Mouse (Mus musculus) heart, embryonic 12.5 days (tissue): ENCODE results near the gene Notch2. TPM values are rescaled to one million over a fixed set of nuclear protein-coding genes. Genes with fewer than 3 reads are reported as not detected.

ENCODE experiments used
- ATAC-seq: fragments of 200-750 bp; cut with Nextera tagmentation; 2 replicates; pipeline ENCODE4 v1.8.0; 2017; ENCODE audit warnings: moderate TSS enrichment, moderate library complexity; ENCODE audit not compliant: insufficient number of reproducible peaks, low FRiP score
- H3K27ac ChIP-seq: fragments of 300-500 bp; sonication (generic); 2 replicates; pipeline ENCODE4 v1.5.1; 2016; ENCODE audit warnings: mild to moderate bottlenecking, moderate library complexity; ENCODE audit not compliant: poor library complexity, severe bottlenecking
- H3K27me3 ChIP-seq: fragments of 300-500 bp; sonication (generic); replicated peaks from 2 replicates; pipeline ENCODE4 v1.6.1; 2016; ENCODE audit warnings: mild to moderate bottlenecking, moderate library complexity
- H3K36me3 ChIP-seq: fragments of 300-500 bp; sonication (generic); 2 replicates; pipeline ENCODE4 v1.6.1; 2016; ENCODE audit warnings: mild to moderate bottlenecking, moderate library complexity
- H3K4me1 ChIP-seq: fragments of 300-500 bp; sonication (generic); replicated peaks from 2 replicates; pipeline ENCODE4 v1.6.1; 2016; ENCODE audit warnings: mild to moderate bottlenecking
- H3K4me2 ChIP-seq: fragments of 300-500 bp; sonication (generic); 2 replicates; pipeline ENCODE4 v1.6.1; 2016; ENCODE audit warnings: mild to moderate bottlenecking, moderate library complexity
- H3K4me3 ChIP-seq: fragments of 300-500 bp; sonication (generic); 2 replicates; pipeline ENCODE4 v1.5.1; 2016; ENCODE audit warnings: mild to moderate bottlenecking
- H3K9ac ChIP-seq: fragments of 300-500 bp; sonication (generic); 2 replicates; pipeline ENCODE4 v1.6.1; 2016; ENCODE audit warnings: mild to moderate bottlenecking, moderate library complexity
- H3K9me3 ChIP-seq: fragments of 300-500 bp; sonication (generic); replicated peaks from 2 replicates; pipeline ENCODE4 v1.6.1; 2016; ENCODE audit warnings: mild to moderate bottlenecking, moderate library complexity
- WGBS: fragments of 180-500 bp; shearing (Covaris S2); methylation state at CpG from one replicate; pipeline ENCODE4 v1.1.7; 2016; 5-methylcytosine and 5-hydroxymethylcytosine counted together
- polyA plus RNA-seq: library from polyadenylated mRNA; unstranded; fragments of >200 nt; fragmentation: Nextera tagmentation; extraction: Ambion mirVana; gene quantifications from 2 replicates; pipeline ENCODE4 v1.2.1, GENCODE M21; 2016

The Notch2 gene
- polyA plus RNA-seq, 1 experiment from 2014 or later, result 16.7 TPM

GRCm38 (mm10) chr3:97993920-97994545 is 19.3 kb upstream of the Notch2 start:
- WGBS, result 82% methylated on average over 3 of the region's 3 CpGs

GRCm38 (mm10) chr3:97994818-97995217 is 18.5 kb upstream of the Notch2 start:
- no peak overlapping the region for H3K27ac ChIP-seq

More at GRCm38 (mm10) chr3:97993920-97994545, 19.3 kb upstream of the Notch2 start:
- Histone ChIP-seq H3K9me3 (peaks cover 4% of the 10 kb centered on the region; the same call in 1 of the 2 replicates), H3K36me3 (no peaks in the 10 kb centered on the region), H3K27me3 (no peaks in the 10 kb centered on the region; the same call in 1 of the 2 replicates), H3K4me1 (no peaks in the 10 kb centered on the region), H3K4me2 (no peak overlapping the region), H3K27ac (no peak overlapping the region), H3K9ac (no peak overlapping the region), H3K4me3 (no peak overlapping the region)
- ATAC-seq, result no peak

GRCm38 (mm10) chr3:97998349-97998748 is 15.0 kb upstream of the Notch2 start:
- WGBS, result 60% methylated on average over 4 of the region's 4 CpGs
- Histone ChIP-seq H3K27me3 (no peaks in the 10 kb centered on the region; the same call in 1 of the 2 replicates), H3K9me3 (no peaks in the 10 kb centered on the region), H3K4me2 (no peak overlapping the region), H3K4me3 (no peak overlapping the region), H3K27ac (no peak overlapping the region), H3K36me3 (no peaks in the 10 kb centered on the region), H3K9ac (no peak overlapping the region), H3K4me1 (no peaks in the 10 kb centered on the region; the same call in 1 of the 2 replicates)
- no peak for ATAC-seq

More at GRCm38 (mm10) chr3:97994818-97995217, 18.5 kb upstream of the Notch2 start:
- no peaks in the 10 kb centered on the region for H3K36me3 ChIP-seq
- no peak overlapping the region for H3K9ac ChIP-seq
- ATAC-seq, result no peak
- no peaks in the 10 kb centered on the region for H3K4me1 ChIP-seq
- H3K9me3 ChIP-seq, result peaks cover 4% of the 10 kb centered on the region; the same call in 1 of the 2 replicates
- no peak overlapping the region for H3K4me3 ChIP-seq
- WGBS, result 91% methylated on average over 5 of the region's 5 CpGs
- H3K4me2 ChIP-seq, result no peak overlapping the region
- H3K27me3 ChIP-seq, result no peaks in the 10 kb centered on the region; the same call in 1 of the 2 replicates

GRCm38 (mm10) chr3:98003558-98003957 is 9.8 kb upstream of the Notch2 start:
- H3K4me2 ChIP-seq, result no peak overlapping the region
- no peak overlapping the region for H3K9ac ChIP-seq
- H3K4me3 ChIP-seq, result no peak overlapping the region
- no peaks in the 10 kb centered on the region for H3K36me3 ChIP-seq
- 23% methylated on average over 4 of the region's 4 CpGs for WGBS
- no peak for ATAC-seq
- H3K27me3 ChIP-seq, result no peaks in the 10 kb centered on the region
- H3K9me3 ChIP-seq, result no peaks in the 10 kb centered on the region
- no peak overlapping the region for H3K27ac ChIP-seq
- no peaks in the 10 kb centered on the region; the same call in 1 of the 2 replicates for H3K4me1 ChIP-seq

GRCm38 (mm10) chr3:98004231-98004630 is 9.1 kb upstream of the Notch2 start:
- Histone ChIP-seq H3K4me2 (no peak overlapping the region), H3K4me3 (no peak overlapping the region), H3K4me1 (no peaks in the 10 kb centered on the region; the same call in 1 of the 2 replicates), H3K9me3 (no peaks in the 10 kb centered on the region), H3K27me3 (0 out of 2 replicates have a peak, but pooled peaks cover 2% of the 10 kb centered on the region), H3K9ac (no peak overlapping the region), H3K27ac (no peak overlapping the region), H3K36me3 (no peaks in the 10 kb centered on the region)
- 39% methylated on average over 3 of the region's 3 CpGs for WGBS
- ATAC-seq, result no peak

- WGBS, result 70% methylated on average over 5 of the region's 5 CpGs
- Histone ChIP-seq H3K4me1 (no peaks in the 10 kb centered on the region; the same call in 1 of the 2 replicates), H3K4me3 (no peak overlapping the region), H3K27me3 (peaks cover 3% of the 10 kb centered on the region; the same call in 1 of the 2 replicates), H3K4me2 (no peak overlapping the region), H3K36me3 (no peaks in the 10 kb centered on the region), H3K27ac (no peak overlapping the region), H3K9ac (no peak overlapping the region), H3K9me3 (no peaks in the 10 kb centered on the region)
- no peak for ATAC-seq
Measured at GRCm38 (mm10) chr3:98005306-98005705, 8.0 kb upstream of the Notch2 start.

GRCm38 (mm10) chr3:98006046-98006691 is 7.2 kb upstream of the Notch2 start:
- 84% methylated on average over 8 of the region's 8 CpGs for WGBS
- Histone ChIP-seq H3K9ac (no peak overlapping the region), H3K4me2 (no peak overlapping the region), H3K4me3 (no peak overlapping the region), H3K9me3 (no peaks in the 10 kb centered on the region), H3K4me1 (no peaks in the 10 kb centered on the region), H3K27me3 (peaks cover 3% of the 10 kb centered on the region; the same call in 1 of the 2 replicates), H3K36me3 (no peaks in the 10 kb centered on the region), H3K27ac (no peak overlapping the region)
- no peak for ATAC-seq

GRCm38 (mm10) chr3:98006973-98007372 is 6.4 kb upstream of the Notch2 start:
- H3K4me1 ChIP-seq, result no peaks in the 10 kb centered on the region
- WGBS, result 82% methylated on average over 5 of the region's 5 CpGs
- no peaks in the 10 kb centered on the region for H3K9me3 ChIP-seq
- H3K4me3 ChIP-seq, result no peak overlapping the region
- no peak overlapping the region for H3K9ac ChIP-seq
- H3K27ac ChIP-seq, result no peak overlapping the region
- ATAC-seq, result no peak
- H3K27me3 ChIP-seq, result peaks cover 3% of the 10 kb centered on the region; the same call in 1 of the 2 replicates
- no peaks in the 10 kb centered on the region for H3K36me3 ChIP-seq
- no peak overlapping the region for H3K4me2 ChIP-seq

- Histone ChIP-seq H3K4me3 (no peak overlapping the region), H3K36me3 (no peaks in the 10 kb centered on the region), H3K27me3 (peaks cover 3% of the 10 kb centered on the region; the same call in 1 of the 2 replicates), H3K4me1 (no peaks in the 10 kb centered on the region), H3K27ac (no peak overlapping the region), H3K9me3 (no peaks in the 10 kb centered on the region), H3K9ac (no peak overlapping the region), H3K4me2 (no peak overlapping the region)
- 76% methylated on average over 6 of the region's 6 CpGs for WGBS
- no peak for ATAC-seq
Measured at GRCm38 (mm10) chr3:98008143-98008542, 5.2 kb upstream of the Notch2 start.

- H3K9ac ChIP-seq, result no peak overlapping the region
- H3K4me1 ChIP-seq, result no peaks in the 10 kb centered on the region
- ATAC-seq, result no peak
- H3K36me3 ChIP-seq, result no peaks in the 10 kb centered on the region
- H3K4me3 ChIP-seq, result no peak overlapping the region
- H3K9me3 ChIP-seq, result no peaks in the 10 kb centered on the region
- no peak overlapping the region for H3K27ac ChIP-seq
- whole genome bisulfite sequencing, result 64% methylated on average over 7 of the region's 7 CpGs
- H3K27me3 ChIP-seq, result peaks cover 3% of the 10 kb centered on the region; the same call in 1 of the 2 replicates
- no peak overlapping the region for H3K4me2 ChIP-seq
Measured at GRCm38 (mm10) chr3:98009190-98009840, 4.0 kb upstream of the Notch2 start.

GRCm38 (mm10) chr3:98013086-98013400 is 284 bp upstream of the Notch2 start:
- Histone ChIP-seq H3K4me1 (peaks cover 37% of the 10 kb centered on the region), H3K4me2 (peak overlapping the region; percentile 90), H3K9me3 (no peaks in the 10 kb centered on the region), H3K27ac (no peak overlapping the region; the same call in 1 of the 2 replicates), H3K27me3 (peaks cover 3% of the 10 kb centered on the region; the same call in 1 of the 2 replicates), H3K36me3 (no peaks in the 10 kb centered on the region), H3K9ac (peak overlapping the region; percentile 66), H3K4me3 (peak overlapping the region; percentile 92)
- ATAC-seq, result no peak
- 2% methylated on average over 18 of the region's 18 CpGs for WGBS
